Mouse (Mus musculus) mouse embryonic stem cell (cell line): ENCODE data around the gene Anapc5.

Experiments used
- in situ Hi-C, 2 experiments: fragments of 300-500 bp; cut with MboI; formaldehyde crosslinking; loops; 1 replicate in 1 of 2; 3 replicates in 1 of 2; pipeline ENCODE4 v1.14.3; 2019 to 2020; ENCODE audit warnings: low sequenced_read_pairs in 2 of 2, low pct_unique_long_range_greater_than_20kb in 1 of 2, mixed read lengths in 1 of 2; ENCODE audit not compliant: unreplicated experiment in 1 of 2

Gene Anapc5

GRCm38 (mm10) chr5:122820777-122821523, at the start of gene Anapc5:
Gene Anapc5 (minus strand): TSS chr5:122821339.
- in situ Hi-C loops: no loop called here

DNA sequence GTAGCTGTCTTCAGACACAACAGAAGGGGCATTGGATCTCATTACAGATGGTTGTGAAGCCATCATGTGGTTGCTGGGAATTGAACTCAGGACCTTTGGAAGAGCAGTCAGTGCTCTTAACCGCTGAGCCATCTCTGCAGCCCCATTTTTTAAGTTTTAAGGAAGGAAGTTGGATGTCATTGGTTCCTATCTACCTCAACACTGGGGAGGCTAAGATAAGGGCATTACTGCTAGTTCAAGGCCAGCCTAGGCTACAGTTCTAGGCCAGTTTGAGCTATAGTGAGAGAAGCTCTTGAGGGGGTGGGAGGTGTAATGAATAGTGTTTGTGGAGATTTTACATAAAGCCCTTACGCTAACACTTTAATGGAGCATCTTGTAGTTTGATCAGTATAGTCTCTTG, 41.9 kb upstream of the Anapc5 start:
- in situ Hi-C loops: no loop called here

GRCm38 (mm10) chr5:122855858-122856257, 34.7 kb upstream of the Anapc5 start:
- in situ Hi-C loops: no loop called here

GRCm38 (mm10) chr5:122852611-122853010, 31.5 kb upstream of the Anapc5 start:
- in situ Hi-C loops: no loop called here

DNA sequence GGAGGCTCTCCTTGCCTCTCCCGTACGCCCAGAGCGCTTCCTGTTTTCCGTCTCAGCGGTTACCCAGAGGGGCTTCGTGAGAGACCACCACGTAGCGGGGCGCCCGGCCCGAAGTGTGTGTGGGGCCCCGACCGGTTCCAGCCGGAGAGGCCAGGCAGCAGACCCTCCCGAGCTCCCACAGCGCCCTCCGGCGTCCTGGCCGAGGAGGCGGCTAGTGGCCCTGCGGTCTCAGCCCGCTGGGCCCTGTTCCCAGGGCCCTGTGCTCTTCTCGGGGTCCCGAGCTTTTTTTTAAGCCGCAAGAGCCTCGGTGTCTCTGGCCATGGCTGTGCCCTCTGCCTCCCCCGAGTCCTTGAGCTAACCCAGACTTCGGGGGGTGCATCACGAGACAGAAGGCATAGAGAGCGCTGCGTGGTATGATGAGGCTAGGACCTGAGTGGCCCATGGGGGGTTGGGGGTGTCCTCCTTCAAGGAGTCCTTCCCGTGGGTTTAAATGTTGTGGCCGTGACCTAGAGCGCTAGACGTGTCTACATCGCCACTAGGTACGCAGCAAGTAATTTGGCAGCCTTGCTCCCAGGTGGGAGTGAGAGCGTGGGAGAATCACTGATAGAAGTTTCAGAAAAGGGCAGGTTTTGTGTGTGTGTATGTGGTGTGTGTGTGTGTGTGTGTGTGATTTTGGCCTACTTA, 29.3 kb upstream of the Anapc5 start:
- in situ Hi-C loops: no loop called here

GRCm38 (mm10) chr5:122849521-122850318, 28.6 kb upstream of the Anapc5 start, which contains the start of gene Rnf34:
Gene Rnf34 (plus strand): TSS chr5:122850048.
- in situ Hi-C loops: no loop called here

- in situ Hi-C loops: no loop called here
Observed at GRCm38 (mm10) chr5:122843799-122844198, 22.7 kb upstream of the Anapc5 start.

GRCm38 (mm10) chr5:122841126-122841525, 20.0 kb upstream of the Anapc5 start:
- in situ Hi-C loops: no loop called here

DNA sequence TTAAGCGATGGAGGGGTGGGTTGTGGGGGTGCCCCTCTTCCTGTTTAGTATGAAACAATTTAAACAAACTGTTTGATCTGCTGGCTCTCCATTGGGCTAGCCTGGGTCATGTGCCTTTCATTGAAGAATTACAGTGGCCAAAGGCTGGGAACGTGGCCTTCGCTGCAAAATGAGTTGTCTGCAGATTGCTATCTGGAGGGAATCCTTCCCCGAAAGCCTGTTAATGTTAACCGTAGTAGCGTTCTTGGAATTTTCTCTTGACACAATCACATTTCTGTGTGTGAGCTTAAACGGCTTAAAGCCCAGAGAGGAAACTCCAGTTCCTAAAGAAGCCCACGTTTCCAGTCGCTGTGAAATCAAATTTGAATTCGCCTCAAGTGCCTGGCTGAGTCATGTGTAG, 11.9 kb upstream of the Anapc5 start:
- in situ Hi-C loops: no loop called here

DNA sequence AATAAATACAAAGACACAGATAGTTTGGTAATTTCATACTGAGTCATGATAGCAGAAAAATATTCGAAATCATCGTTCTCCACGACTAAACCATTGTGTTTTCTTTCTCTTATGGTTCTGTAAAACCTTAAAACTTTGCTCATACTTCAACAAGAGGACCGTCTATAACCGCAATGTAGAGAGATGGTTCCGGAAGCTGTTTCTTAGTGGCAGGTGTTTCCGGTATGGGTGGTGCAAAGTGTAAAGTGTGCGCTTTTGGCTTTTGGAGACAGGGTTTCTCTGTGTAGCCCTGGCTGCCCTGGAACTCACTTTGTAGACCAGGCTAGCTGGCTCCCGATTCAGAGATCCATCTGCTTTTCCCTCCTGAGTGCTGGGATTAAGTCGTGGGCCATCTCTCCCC, 11.4 kb upstream of the Anapc5 start:
- in situ Hi-C loops: no loop called here

DNA sequence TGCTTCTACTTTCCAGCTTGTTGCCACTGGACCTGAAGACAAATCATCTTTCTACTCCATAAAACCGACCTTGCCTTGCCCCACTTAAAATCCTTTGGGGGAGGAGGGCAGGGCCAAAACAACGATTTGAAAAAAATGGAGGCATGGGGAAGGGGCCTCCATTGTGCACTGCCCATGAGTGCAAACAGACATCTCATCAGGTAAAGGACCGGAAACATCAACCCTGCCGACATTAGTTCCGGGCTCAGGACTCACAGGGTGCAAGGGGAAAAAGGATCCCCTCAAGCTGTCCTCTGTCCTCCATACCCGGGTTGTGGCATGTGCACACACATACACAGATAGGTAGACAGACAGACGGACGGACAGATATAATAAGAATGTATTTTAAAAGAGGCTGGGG, 4.0 kb upstream of the Anapc5 start:
- in situ Hi-C loops: no loop called here

DNA sequence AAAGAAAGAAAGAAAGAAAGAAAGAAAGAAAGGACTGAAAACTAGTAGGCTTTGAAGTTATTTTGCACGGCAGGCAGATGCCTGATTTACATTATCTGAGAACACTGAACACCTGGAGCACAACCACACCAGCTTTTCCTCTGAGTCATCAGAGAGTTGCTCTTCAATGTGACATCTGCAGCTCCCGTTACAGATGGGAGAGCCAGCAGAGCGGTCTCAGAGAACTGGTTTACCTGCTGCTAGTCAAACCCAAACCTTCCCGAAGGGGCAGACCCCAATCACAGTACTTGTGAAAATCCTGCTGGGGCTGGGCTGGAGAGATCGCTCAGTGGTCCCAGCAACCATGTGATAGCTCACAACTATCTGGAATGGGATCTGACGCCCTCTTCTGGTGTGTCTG, 3.3 kb upstream of the Anapc5 start:
- in situ Hi-C loops: no loop called here

GRCm38 (mm10) chr5:122823976-122824375, 2.8 kb upstream of the Anapc5 start:
- in situ Hi-C loops: no loop called here

DNA sequence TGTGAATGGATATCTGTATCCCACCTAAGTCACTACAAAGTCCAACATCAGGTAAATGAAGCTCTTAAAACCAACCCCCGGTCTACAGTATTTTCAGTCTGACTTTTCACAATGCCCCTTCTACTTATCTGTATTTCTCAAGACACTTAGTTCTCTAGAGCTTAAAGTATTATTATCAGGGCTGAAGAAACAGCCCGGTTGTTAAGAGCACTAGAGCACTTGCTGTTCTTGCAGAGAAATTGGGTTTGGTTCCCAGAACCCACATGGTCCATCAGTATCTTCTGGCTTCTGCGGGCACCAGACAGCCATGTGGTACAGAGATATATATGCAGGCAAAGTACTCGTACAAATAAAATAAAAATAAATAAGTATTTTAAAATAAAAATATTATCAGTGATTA, 1.3 kb upstream of the Anapc5 start:
- in situ Hi-C loops: no loop called here

DNA sequence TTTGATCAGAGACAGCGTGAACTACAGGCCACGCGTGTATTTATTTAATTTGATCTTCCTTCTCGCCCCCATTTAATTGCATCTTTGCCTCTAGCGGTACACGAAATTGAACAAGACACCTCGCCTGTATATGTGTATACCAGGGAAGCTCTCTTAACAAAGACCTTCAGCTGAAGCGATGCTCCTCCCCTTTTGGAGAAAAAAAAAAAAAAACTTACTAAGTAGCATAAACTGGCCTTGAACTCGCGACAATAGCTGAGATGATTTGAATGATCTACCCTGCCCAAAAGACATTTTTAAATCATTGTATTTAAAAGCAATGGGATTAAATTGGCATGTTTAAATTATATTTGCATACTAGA, 366 bp upstream of the Anapc5 start:
- in situ Hi-C loops: no loop called here

DNA sequence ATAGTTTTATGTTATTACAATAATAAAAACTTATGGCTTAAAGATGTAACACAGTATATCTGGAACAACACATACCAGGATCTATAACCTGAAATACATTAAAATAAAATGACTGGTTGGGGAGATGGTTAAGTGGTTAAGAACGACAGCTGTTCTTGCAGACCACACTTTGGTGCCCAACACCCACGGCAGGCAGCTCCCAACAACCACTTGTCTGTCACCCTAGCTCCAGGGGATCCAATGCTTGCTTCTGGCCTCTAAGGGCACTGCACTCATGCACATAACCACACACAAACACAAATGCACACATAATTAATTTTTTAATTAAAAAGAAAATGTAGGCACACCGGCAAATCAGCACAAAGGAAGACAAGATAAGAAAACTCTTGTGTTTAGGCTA, 8.4 kb downstream of the Anapc5 start:
- in situ Hi-C loops: no loop called here

- in situ Hi-C loops: no loop called here
Observed at GRCm38 (mm10) chr5:122811364-122812079, 9.6 kb downstream of the Anapc5 start.

GRCm38 (mm10) chr5:122805503-122805902, 15.6 kb downstream of the Anapc5 start:
- in situ Hi-C loops: no loop called here

DNA sequence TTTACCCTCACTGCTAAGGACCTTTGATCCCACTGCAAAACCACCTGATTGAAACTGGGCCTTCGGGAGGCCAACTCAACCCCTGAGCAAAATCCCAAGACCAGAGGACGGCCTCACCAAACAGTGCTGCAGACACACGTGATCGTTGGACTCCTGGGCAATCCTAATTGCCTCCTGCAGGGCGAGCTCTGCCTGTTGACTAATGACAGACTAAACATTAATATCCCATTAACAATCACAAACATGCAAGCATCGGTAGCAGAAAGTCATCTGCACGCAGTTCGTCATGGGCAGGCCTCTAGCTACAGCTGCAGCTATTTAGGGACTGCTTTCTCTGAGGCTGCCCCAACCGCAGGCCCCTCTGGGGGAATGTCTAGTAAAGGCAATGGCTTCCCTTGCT, 18.4 kb downstream of the Anapc5 start:
- in situ Hi-C loops: no loop called here
